Mouse (Mus musculus) stomach, embryonic 14.5 days (tissue): Measurements from ENCODE around the gene Tsc22d1. TPM values are rescaled to one million over a fixed set of nuclear protein-coding genes. Genes with fewer than 3 reads are reported as not detected.

Source experiments
- ATAC-seq: fragments of 200-750 bp; cut with Nextera tagmentation; 2 replicates; pipeline ENCODE4 v1.8.0; 2017; ENCODE audit warnings: low read depth, moderate TSS enrichment; ENCODE audit not compliant: insufficient number of reproducible peaks, insufficient read depth, low FRiP score
- H3K27ac ChIP-seq: fragments of 300-500 bp; sonication (generic); 2 replicates; pipeline ENCODE4 v1.5.1; 2014; ENCODE audit warnings: mild to moderate bottlenecking, low read length, moderate library complexity, mixed read lengths
- H3K27me3 ChIP-seq: fragments of 300-500 bp; sonication (generic); 2 replicates; pipeline ENCODE4 v1.6.1; 2014; ENCODE audit warnings: low read length, control low read depth, mixed read lengths; ENCODE audit not compliant: control insufficient read depth, insufficient read depth
- H3K36me3 ChIP-seq: fragments of 300-500 bp; sonication (generic); 2 replicates; pipeline ENCODE4 v1.6.1; 2014; ENCODE audit warnings: mild to moderate bottlenecking, control low read depth, low read length, moderate library complexity, mixed read lengths; ENCODE audit not compliant: control insufficient read depth, insufficient read depth
- H3K4me1 ChIP-seq: fragments of 300-500 bp; sonication (generic); 2 replicates; pipeline ENCODE4 v1.6.1; 2014; ENCODE audit warnings: low read length, control low read depth, mixed read lengths; ENCODE audit not compliant: control insufficient read depth, insufficient read depth
- H3K4me2 ChIP-seq: fragments of 300-500 bp; sonication (generic); replicated peaks from 2 replicates; pipeline ENCODE4 v1.6.1; 2014; ENCODE audit warnings: low read depth, low read length, control low read depth
- H3K4me3 ChIP-seq: fragments of 300-500 bp; sonication (generic); 2 replicates; pipeline ENCODE4 v1.5.1; 2014; ENCODE audit warnings: low read depth, low read length, control low read depth
- H3K9ac ChIP-seq: fragments of 300-500 bp; sonication (generic); replicated peaks from 2 replicates; pipeline ENCODE4 v1.6.1; 2014; ENCODE audit warnings: low read depth, mild to moderate bottlenecking, control low read depth, low read length, moderate library complexity, mixed read lengths
- H3K9me3 ChIP-seq: fragments of 300-500 bp; sonication (generic); 2 replicates; pipeline ENCODE4 v1.6.1; 2016; ENCODE audit warnings: low read depth, low read length, control low read depth; ENCODE audit not compliant: control insufficient read depth
- WGBS: fragments of 180-500 bp; shearing (Covaris S2); extraction: QIAGEN DNeasy Blood & Tissue Kit; methylation state at CpG from one replicate; pipeline ENCODE4 v1.1.7; 2014; 5-methylcytosine and 5-hydroxymethylcytosine counted together
- polyA plus RNA-seq: library from polyadenylated mRNA; unstranded; fragments of >200 nt; fragmentation: Nextera tagmentation; extraction: Ambion mirVana; gene quantifications from 2 replicates; pipeline ENCODE4 v1.2.1, GENCODE M21; 2014

The Tsc22d1 gene
- polyA plus RNA-seq, 1 experiment from 2014 or later, result 656 TPM

- Histone ChIP-seq H3K27me3 (no peaks in the 10 kb centered on the region), H3K9me3 (no peaks in the 10 kb centered on the region), H3K4me3 (no peak overlapping the region), H3K4me1 (peaks cover 10% of the 10 kb centered on the region; the same call in 1 of the 2 replicates), H3K4me2 (no peak overlapping the region), H3K27ac (no peak overlapping the region), H3K9ac (no peak overlapping the region), H3K36me3 (peaks cover 13% of the 10 kb centered on the region; the same call in 1 of the 2 replicates)
- 93% methylated on average over 7 of the region's 7 CpGs for WGBS
- ATAC-seq, result no peak
Observed at GRCm38 (mm10) chr14:76425422-76425821, 10.7 kb downstream of the Tsc22d1 start.

- peaks cover 15% of the 10 kb centered on the region; the same call in 1 of the 2 replicates for H3K36me3 ChIP-seq
- no peak overlapping the region for H3K4me3 ChIP-seq
- H3K4me2 ChIP-seq, result no peak overlapping the region
- no peaks in the 10 kb centered on the region for H3K27me3 ChIP-seq
- WGBS, result 93% methylated on average over 21 of the region's 21 CpGs
- peaks cover 4% of the 10 kb centered on the region; the same call in 1 of the 2 replicates for H3K4me1 ChIP-seq
- no peak for ATAC-seq
- no peak overlapping the region for H3K9ac ChIP-seq
- no peak overlapping the region for H3K27ac ChIP-seq
- H3K9me3 ChIP-seq, result no peaks in the 10 kb centered on the region
Observed at GRCm38 (mm10) chr14:76425986-76426530, 11.3 kb downstream of the Tsc22d1 start.

- H3K9me3 ChIP-seq, result no peaks in the 10 kb centered on the region
- no peak overlapping the region for H3K4me2 ChIP-seq
- H3K36me3 ChIP-seq, result peaks cover 14% of the 10 kb centered on the region
- H3K9ac ChIP-seq, result no peak overlapping the region
- no peak overlapping the region for H3K4me3 ChIP-seq
- H3K4me1 ChIP-seq, result no peaks in the 10 kb centered on the region
- 84% methylated on average over 2 of the region's 2 CpGs for WGBS
- no peaks in the 10 kb centered on the region for H3K27me3 ChIP-seq
- no peak overlapping the region for H3K27ac ChIP-seq
- no peak for ATAC-seq
Observed at GRCm38 (mm10) chr14:76428855-76429254, 14.1 kb downstream of the Tsc22d1 start.

- Histone ChIP-seq H3K4me1 (no peaks in the 10 kb centered on the region), H3K4me2 (no peak overlapping the region)
- WGBS, result 93% methylated on average over 4 of the region's 4 CpGs
Observed at GRCm38 (mm10) chr14:76431918-76432317, 17.2 kb downstream of the Tsc22d1 start.

GRCm38 (mm10) chr14:76432369-76432768 is 17.6 kb downstream of the Tsc22d1 start:
- no peak for ATAC-seq
- no peak overlapping the region for H3K9ac ChIP-seq
- WGBS, result 85% methylated on average over 7 of the region's 7 CpGs

More at GRCm38 (mm10) chr14:76431918-76432317, 17.2 kb downstream of the Tsc22d1 start:
- Histone ChIP-seq H3K27ac (no peak overlapping the region), H3K9me3 (no peaks in the 10 kb centered on the region), H3K4me3 (no peak overlapping the region), H3K9ac (no peak overlapping the region), H3K27me3 (no peaks in the 10 kb centered on the region), H3K36me3 (peaks cover 18% of the 10 kb centered on the region)
- ATAC-seq, result no peak

GRCm38 (mm10) chr14:76432816-76433215 is 18.1 kb downstream of the Tsc22d1 start:
- Histone ChIP-seq H3K4me2 (no peak overlapping the region), H3K4me3 (no peak overlapping the region), H3K9me3 (no peaks in the 10 kb centered on the region), H3K27ac (no peak overlapping the region), H3K27me3 (no peaks in the 10 kb centered on the region), H3K4me1 (no peaks in the 10 kb centered on the region), H3K9ac (no peak overlapping the region), H3K36me3 (peaks cover 22% of the 10 kb centered on the region)
- WGBS, result 91% methylated on average over 8 of the region's 8 CpGs
- ATAC-seq, result no peak

More at GRCm38 (mm10) chr14:76432369-76432768, 17.6 kb downstream of the Tsc22d1 start:
- no peaks in the 10 kb centered on the region for H3K27me3 ChIP-seq
- peaks cover 18% of the 10 kb centered on the region for H3K36me3 ChIP-seq
- H3K27ac ChIP-seq, result no peak overlapping the region
- H3K9me3 ChIP-seq, result no peaks in the 10 kb centered on the region
- H3K4me2 ChIP-seq, result no peak overlapping the region
- no peak overlapping the region for H3K4me3 ChIP-seq
- H3K4me1 ChIP-seq, result no peaks in the 10 kb centered on the region

GRCm38 (mm10) chr14:76442160-76442559 is 27.4 kb downstream of the Tsc22d1 start:
- H3K9me3 ChIP-seq, result no peaks in the 10 kb centered on the region
- peaks cover 31% of the 10 kb centered on the region for H3K36me3 ChIP-seq
- no peak for ATAC-seq
- no peak overlapping the region for H3K27ac ChIP-seq
- no peak overlapping the region for H3K4me2 ChIP-seq
- no peaks in the 10 kb centered on the region for H3K4me1 ChIP-seq
- WGBS, result 77% methylated on average over 10 of the region's 10 CpGs
- no peaks in the 10 kb centered on the region for H3K27me3 ChIP-seq
- no peak overlapping the region for H3K4me3 ChIP-seq
- no peak overlapping the region for H3K9ac ChIP-seq

GRCm38 (mm10) chr14:76448987-76449386 is 34.2 kb downstream of the Tsc22d1 start:
- H3K4me3 ChIP-seq, result no peak overlapping the region
- H3K9ac ChIP-seq, result no peak overlapping the region
- WGBS, result 41% methylated on average over 4 of the region's 4 CpGs
- H3K36me3 ChIP-seq, result no peaks in the 10 kb centered on the region
- no peaks in the 10 kb centered on the region for H3K9me3 ChIP-seq
- no peak overlapping the region for H3K27ac ChIP-seq
- no peak overlapping the region for H3K4me2 ChIP-seq
- H3K4me1 ChIP-seq, result peaks cover 4% of the 10 kb centered on the region; the same call in 1 of the 2 replicates
- peak; percentile 71; the same call in 1 of the 2 replicates for ATAC-seq
- no peaks in the 10 kb centered on the region for H3K27me3 ChIP-seq

GRCm38 (mm10) chr14:76451011-76451410 is 36.2 kb downstream of the Tsc22d1 start:
- no peak overlapping the region for H3K4me3 ChIP-seq
- ATAC-seq, result no peak
- H3K4me2 ChIP-seq, result no peak overlapping the region
- H3K36me3 ChIP-seq, result no peaks in the 10 kb centered on the region
- H3K4me1 ChIP-seq, result peaks cover 4% of the 10 kb centered on the region; the same call in 1 of the 2 replicates
- 67% methylated on average over 6 of the region's 6 CpGs for WGBS
- H3K9me3 ChIP-seq, result no peaks in the 10 kb centered on the region
- no peaks in the 10 kb centered on the region for H3K27me3 ChIP-seq
- H3K27ac ChIP-seq, result no peak overlapping the region
- H3K9ac ChIP-seq, result no peak overlapping the region
